Mouse (Mus musculus) myocyte (in vitro differentiated cells): ENCODE results near the gene Nop14. TPM values are rescaled to one million over a fixed set of nuclear protein-coding genes. Genes with fewer than 3 reads are reported as not detected.
"Not testable (repeated sequence)": the region's sequence is repeated elsewhere in the genome, so short reads cannot be mapped to it uniquely, and the experiment has no call there.

ENCODE experiments used
- H3K27me3 ChIP-seq: one replicate; pipeline ENCODE4 v1.6.1; 2011; ENCODE audit not compliant: control insufficient read depth, insufficient read depth, insufficient read length
- H3K36me3 ChIP-seq: one replicate; pipeline ENCODE4 v1.6.1; 2011; ENCODE audit not compliant: control insufficient read depth, insufficient read depth
- H3K4me2 ChIP-seq: one replicate; pipeline ENCODE4 v1.6.1; 2011; ENCODE audit warnings: low read depth, control low read depth
- H3K4me3 ChIP-seq: one replicate; pipeline ENCODE4 v1.5.1; 2011; ENCODE audit warnings: mild to moderate bottlenecking, control low read depth, moderate library complexity
- H3K79me2 ChIP-seq: one replicate; pipeline ENCODE4 v1.6.1; 2011; ENCODE audit not compliant: control insufficient read depth, insufficient read depth
- H3ac ChIP-seq: one replicate; pipeline ENCODE4 v1.6.1; 2011; ENCODE audit not compliant: control insufficient read depth, insufficient read length
- CEBPB ChIP-seq: IDR thresholded peaks from 2 replicates; pipeline ENCODE4 v1.6.1; 2011; ENCODE audit warnings: mild to moderate bottlenecking, moderate library complexity; ENCODE audit not compliant: poor library complexity, insufficient read depth, severe bottlenecking
- E2F4 ChIP-seq: IDR thresholded peaks from one replicate; pipeline ENCODE4 v1.6.1; 2011; ENCODE audit warnings: mild to moderate bottlenecking, control low read depth, moderate library complexity; ENCODE audit not compliant: insufficient read depth
- MAX ChIP-seq: IDR thresholded peaks from one replicate; pipeline ENCODE4 v1.6.1; 2011; ENCODE audit warnings: low read depth, mild to moderate bottlenecking, control low read depth
- MYOD1 ChIP-seq, 3 experiments: IDR thresholded peaks; one replicate each; pipeline ENCODE4 v1.6.1; 2011; ENCODE audit warnings: control low read depth in 2 of 3, low read depth in 2 of 3, mild to moderate bottlenecking in 2 of 3, moderate library complexity in 1 of 3; ENCODE audit not compliant: insufficient read length in 2 of 3, control insufficient read depth in 1 of 3
- MYOG ChIP-seq, 3 experiments: IDR thresholded peaks; one replicate each; pipeline ENCODE4 v1.6.1; 2011; ENCODE audit warnings: control low read depth in 2 of 3, low read depth in 2 of 3, mild to moderate bottlenecking in 2 of 3; ENCODE audit not compliant: insufficient read length in 2 of 3, control insufficient read depth in 1 of 3, insufficient read depth in 1 of 3
- POLR2A ChIP-seq: IDR thresholded peaks from one replicate; pipeline ENCODE4 v1.6.1; 2011; ENCODE audit warnings: low read depth, mild to moderate bottlenecking, control low read depth, moderate library complexity; ENCODE audit not compliant: insufficient read length
- POLR2AphosphoS2 ChIP-seq: IDR thresholded peaks from one replicate; pipeline ENCODE4 v1.6.1; 2011; ENCODE audit warnings: low read depth, control low read depth; ENCODE audit not compliant: insufficient read length
- REST ChIP-seq: IDR thresholded peaks from one replicate; pipeline ENCODE4 v1.6.1; 2011; ENCODE audit warnings: mild to moderate bottlenecking, control low read depth, moderate library complexity; ENCODE audit not compliant: insufficient read depth, insufficient read length
- SRF ChIP-seq: IDR thresholded peaks from one replicate; pipeline ENCODE4 v1.6.1; 2011; ENCODE audit warnings: low read depth; ENCODE audit not compliant: control insufficient read depth, insufficient read length
- TCF12 ChIP-seq: IDR thresholded peaks from one replicate; pipeline ENCODE4 v1.6.1; 2011; ENCODE audit warnings: mild to moderate bottlenecking, control low read depth; ENCODE audit not compliant: poor library complexity, insufficient read depth, severe bottlenecking
- TCF3 ChIP-seq: IDR thresholded peaks from one replicate; pipeline ENCODE4 v1.6.1; 2011; ENCODE audit warnings: low read depth, control low read depth; ENCODE audit not compliant: insufficient read length
- USF1 ChIP-seq: IDR thresholded peaks from one replicate; pipeline ENCODE4 v1.6.1; 2011; ENCODE audit warnings: low read depth, mild to moderate bottlenecking, control low read depth, moderate library complexity
- polyA plus RNA-seq: library from polyadenylated mRNA; unstranded; fragments of >200 nt; fragmentation: generic; extraction: Trizol; gene quantifications from one replicate; pipeline ENCODE4 v1.2.1, GENCODE M21; 2012; ENCODE audit warnings: missing spikeins

The Nop14 gene
- polyA plus RNA-seq, 1 experiment = 30.4 TPM

DNA sequence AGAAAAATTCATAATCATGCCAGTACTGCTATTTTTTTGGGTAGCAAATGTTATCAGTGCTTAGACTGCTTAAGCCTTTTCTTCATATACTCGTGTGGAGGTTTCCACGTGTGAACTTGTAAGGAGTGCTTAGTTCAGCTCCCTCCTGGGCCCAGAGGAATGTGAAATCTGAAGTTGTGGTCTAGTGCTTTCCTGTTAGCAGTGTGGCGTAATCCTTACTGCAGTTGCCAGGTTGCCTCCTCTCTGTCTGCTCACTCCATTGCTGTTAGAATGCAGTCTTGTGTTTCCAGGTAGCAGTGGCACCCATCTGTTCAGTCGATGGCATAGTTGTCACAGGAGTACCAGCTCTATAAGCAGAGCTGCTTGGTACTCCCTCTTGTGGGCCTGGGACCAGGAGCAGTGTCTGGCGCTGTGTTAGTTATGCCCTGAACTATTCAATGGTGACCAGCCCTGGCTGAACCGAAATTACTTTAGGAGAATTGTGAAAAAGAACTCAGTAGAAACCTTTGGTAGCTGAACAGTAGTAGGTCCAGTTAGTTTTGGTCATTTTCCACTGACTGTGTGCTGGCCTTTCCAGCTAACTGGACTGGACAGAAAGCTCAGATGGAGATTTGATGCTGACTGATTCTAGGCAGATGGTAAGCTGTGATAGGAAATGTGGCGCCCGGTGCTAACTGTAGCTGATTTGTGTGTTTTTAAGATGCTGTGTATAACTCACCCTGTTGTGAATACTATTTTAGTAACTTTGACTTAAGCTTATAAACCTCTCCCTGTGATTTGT is 52.7 kb downstream of the Nop14 start:
- Histone ChIP-seq H3K4me2 (no peak overlapping the region), H3K36me3 (peaks cover 20% of the 10 kb centered on the region), H3K27me3 (no peaks in the 10 kb centered on the region), H3K79me2 (no peaks in the 10 kb centered on the region), H3K4me3 (no peak overlapping the region), H3ac (no peak overlapping the region)
- no peak for TF ChIP-seq POLR2A

DNA sequence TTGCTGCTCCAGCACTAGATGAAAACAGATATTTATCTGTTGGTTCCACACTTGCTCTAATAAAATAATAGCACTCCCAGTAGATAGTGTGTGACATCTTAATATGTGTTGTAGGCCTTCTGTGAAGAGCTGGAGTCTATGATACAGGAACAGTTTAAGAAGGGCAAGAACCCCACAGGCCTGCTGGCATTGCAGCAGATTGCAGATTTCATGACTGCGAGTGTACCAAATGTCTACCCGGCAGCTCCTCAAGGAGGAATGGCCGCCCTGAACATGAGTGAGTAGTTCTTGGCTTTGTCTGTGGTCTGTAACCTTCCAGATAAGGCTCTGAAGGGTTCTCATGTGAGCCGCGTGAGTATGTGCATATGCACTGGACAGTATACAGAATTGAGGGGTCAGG is 55.4 kb downstream of the Nop14 start:
- peaks cover 30% of the 10 kb centered on the region for H3K36me3 ChIP-seq
- no peak overlapping the region for H3ac ChIP-seq
- H3K4me2 ChIP-seq = no peak overlapping the region
- H3K4me3 ChIP-seq = no peak overlapping the region
- no peaks in the 10 kb centered on the region for H3K27me3 ChIP-seq
- H3K79me2 ChIP-seq = no peaks in the 10 kb centered on the region
- TF ChIP-seq MYOG (IDR thresholded peaks at IDR 0.05; ENCODE audit: control insufficient read depth in 1 of 3, insufficient read depth in 1 of 3, insufficient read length in 2 of 3, low read depth in 2 of 3) = no peak
- TF ChIP-seq REST = no peak
- TF ChIP-seq E2F4 = no peak
- no peak for TF ChIP-seq MYOD1 (IDR thresholded peaks at IDR 0.05; ENCODE audit: control insufficient read depth in 1 of 3, insufficient read length in 2 of 3, low read depth in 2 of 3)
- TF ChIP-seq SRF = no peak
- no peak for TF ChIP-seq TCF12
- no peak for TF ChIP-seq POLR2A
- no peak for TF ChIP-seq MAX
- no peak for TF ChIP-seq TCF3
- TF ChIP-seq POLR2AphosphoS2 = no peak
- no peak for TF ChIP-seq CEBPB
- no peak for TF ChIP-seq USF1

DNA sequence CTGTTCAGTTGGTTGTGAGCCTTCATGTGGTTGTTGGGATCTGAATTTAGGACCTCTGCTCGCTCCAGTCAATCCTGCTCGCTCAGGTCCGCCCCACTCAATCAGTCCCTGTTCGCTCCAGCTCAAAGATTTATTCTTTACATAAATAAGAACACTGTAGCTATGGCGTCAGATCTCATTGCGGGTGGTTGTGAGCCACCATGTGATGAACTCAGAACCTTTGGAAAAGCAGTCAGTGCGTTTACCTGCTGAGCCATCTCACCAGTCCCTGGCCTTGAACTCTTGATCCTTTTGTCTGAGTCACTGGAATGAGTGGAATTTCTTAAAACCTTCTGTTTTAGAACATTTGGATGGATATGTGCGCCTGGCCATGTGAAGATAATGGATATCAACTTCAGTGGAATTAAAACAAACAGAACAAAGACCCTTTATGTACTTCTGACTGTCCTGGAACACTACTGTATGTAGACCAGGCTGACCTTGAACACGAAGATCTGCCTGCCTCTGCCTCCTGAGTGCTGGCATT is 66.7 kb downstream of the Nop14 start:
- no peak overlapping the region for H3K4me3 ChIP-seq

DNA sequence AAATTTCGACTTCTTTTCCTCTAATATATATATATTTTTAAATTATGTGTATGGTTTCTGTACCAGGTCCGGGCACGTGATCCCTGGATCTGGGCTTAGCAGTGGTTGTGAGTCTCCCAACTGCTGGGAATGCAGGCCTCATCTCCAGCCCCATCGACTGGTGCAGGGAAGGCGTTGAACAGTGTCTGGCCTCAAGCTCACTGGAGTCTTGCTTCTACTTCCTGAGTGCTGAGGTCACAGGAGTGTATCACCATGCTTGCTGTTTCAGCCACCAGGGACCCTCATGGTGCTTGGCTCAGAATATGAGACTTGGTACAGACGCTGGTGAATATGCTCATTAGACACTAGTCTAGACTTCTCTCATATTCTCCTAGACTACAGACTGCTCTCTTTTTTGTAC is 67.3 kb downstream of the Nop14 start:
- TF ChIP-seq MYOG (IDR thresholded peaks at IDR 0.05; ENCODE audit: control insufficient read depth in 1 of 3, insufficient read depth in 1 of 3, insufficient read length in 2 of 3, low read depth in 2 of 3) (no peak), REST (no peak), TCF3 (no peak), CEBPB (no peak), USF1 (no peak), E2F4 (no peak), POLR2A (no peak), SRF (no peak)
- Histone ChIP-seq H3K27me3 (no peaks in the 10 kb centered on the region), H3K4me3 (no peak overlapping the region), H3K79me2 (peaks cover 78% of the 10 kb centered on the region), H3K4me2 (no peak overlapping the region), H3ac (no peak overlapping the region), H3K36me3 (peaks cover 7% of the 10 kb centered on the region)

More for the DNA sequence above, 66.7 kb downstream of the Nop14 start:
- TF ChIP-seq POLR2A (no peak), E2F4 (no peak), REST (no peak), TCF12 (no peak), MYOD1 (IDR thresholded peaks at IDR 0.05; ENCODE audit: control insufficient read depth in 1 of 3, insufficient read length in 2 of 3, low read depth in 2 of 3) (no peak), SRF (no peak), MYOG (IDR thresholded peaks at IDR 0.05; ENCODE audit: control insufficient read depth in 1 of 3, insufficient read depth in 1 of 3, insufficient read length in 2 of 3, low read depth in 2 of 3) (no peak), CEBPB (no peak), TCF3 (no peak)
- Histone ChIP-seq H3K4me2 (no peak overlapping the region), H3ac (no peak overlapping the region), H3K79me2 (peaks cover 72% of the 10 kb centered on the region), H3K27me3 (no peaks in the 10 kb centered on the region), H3K36me3 (peaks cover 13% of the 10 kb centered on the region)

DNA sequence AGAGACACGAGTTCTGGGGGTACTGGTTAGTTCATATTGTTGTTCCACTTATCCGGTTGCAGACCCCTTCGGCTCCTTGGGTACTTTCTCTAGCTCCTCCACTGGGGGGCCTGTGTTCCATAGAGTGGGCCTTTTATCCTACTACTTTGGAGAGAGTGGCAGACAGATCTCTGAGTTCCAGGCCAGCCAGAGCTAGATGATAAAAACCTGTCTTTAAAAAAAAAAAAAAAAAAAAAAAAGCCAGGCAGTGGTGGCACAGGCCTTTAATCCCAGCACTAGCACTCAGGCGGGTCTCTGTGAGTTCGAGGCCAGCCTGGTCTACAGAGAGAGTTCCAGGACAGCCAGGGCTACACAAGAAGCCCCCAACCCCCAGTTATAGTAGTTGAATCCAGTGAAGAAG is 67.7 kb downstream of the Nop14 start:
- H3K4me2 ChIP-seq, H3K4me3 ChIP-seq, H3ac ChIP-seq, H3K36me3 ChIP-seq, H3K27me3 ChIP-seq: not testable (repeated sequence)
- H3K79me2 ChIP-seq = peaks cover 82% of the 10 kb centered on the region
